Mouse (Mus musculus): ENCODE results near the gene Stab2. TPM values are rescaled to one million over a fixed set of nuclear protein-coding genes. Genes with fewer than 3 reads are reported as not detected.

Gene Stab2
- polyA plus RNA-seq, 1 experiment, result not detected

DNA sequence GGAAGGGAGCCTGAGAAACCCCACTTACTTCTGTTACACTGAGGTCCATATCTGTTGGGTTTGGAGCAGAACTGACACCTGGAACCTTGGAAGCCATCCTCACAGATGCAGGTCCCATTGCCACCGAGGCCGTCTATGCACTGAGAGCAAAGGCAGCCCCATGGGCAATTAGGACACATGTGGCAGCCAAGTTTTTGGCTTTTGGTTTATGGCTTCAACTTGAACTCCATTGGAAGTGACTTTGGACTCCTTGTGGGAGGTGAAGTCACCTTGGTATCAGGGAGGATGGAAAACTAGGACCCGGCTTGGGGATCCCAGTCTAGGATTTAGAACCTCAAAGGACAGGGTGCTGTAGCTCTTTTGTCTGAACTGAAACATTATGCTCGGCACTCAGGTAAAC is 67.2 kb downstream of the Stab2 start:
- Histone ChIP-seq H3K4me3 (ENCODE audit: insufficient read depth, low read depth, low read length) (no peak overlapping the region), H3K27ac (ENCODE audit: insufficient read depth, low read depth, low read length) (no peak overlapping the region), H3K4me1 (ENCODE audit: control insufficient read depth, insufficient read depth, low read length) (no peaks in the 10 kb centered on the region)
- WGBS, result 93% methylated on average over 4 of the region's 4 CpGs
- TF ChIP-seq CTCF (IDR thresholded peaks at IDR 0.05; ENCODE audit: insufficient read depth, low read depth, low read length) (no peak), POLR2A (IDR thresholded peaks at IDR 0.05; ENCODE audit: insufficient read depth, low read depth, low read length) (no peak)

DNA sequence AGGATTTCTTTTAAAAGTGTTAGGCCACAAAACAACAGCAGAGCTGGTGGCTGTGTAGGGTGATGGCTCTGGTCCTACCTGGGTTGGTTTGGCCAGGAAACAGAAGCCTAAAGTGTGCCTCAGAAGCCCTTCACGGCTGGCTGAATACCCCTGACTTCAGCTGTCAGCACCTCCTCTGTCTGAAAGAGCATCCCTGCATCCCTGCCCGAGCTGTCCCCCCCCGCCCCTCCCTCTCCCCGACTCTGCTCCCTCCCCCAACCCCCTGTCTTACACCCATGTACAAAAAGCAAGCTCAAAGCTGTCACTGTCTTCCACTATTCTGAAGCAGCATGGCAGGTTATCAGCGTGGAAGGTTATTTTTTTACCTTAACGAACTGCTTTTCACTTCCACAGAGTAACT is 73.4 kb downstream of the Stab2 start:
- Histone ChIP-seq H3K4me1 (ENCODE audit: control insufficient read depth, insufficient read depth, low read length) (peaks cover 8% of the 10 kb centered on the region; the same call in 1 of the 2 replicates), H3K27ac (ENCODE audit: insufficient read depth, low read depth, low read length) (no peak overlapping the region), H3K4me3 (ENCODE audit: insufficient read depth, low read depth, low read length) (no peak overlapping the region)
- TF ChIP-seq POLR2A (IDR thresholded peaks at IDR 0.05; ENCODE audit: insufficient read depth, low read depth, low read length) (no peak), CTCF (IDR thresholded peaks at IDR 0.05; ENCODE audit: insufficient read depth, low read depth, low read length) (no peak)
- 38% methylated on average over 6 of the region's 6 CpGs for WGBS

DNA sequence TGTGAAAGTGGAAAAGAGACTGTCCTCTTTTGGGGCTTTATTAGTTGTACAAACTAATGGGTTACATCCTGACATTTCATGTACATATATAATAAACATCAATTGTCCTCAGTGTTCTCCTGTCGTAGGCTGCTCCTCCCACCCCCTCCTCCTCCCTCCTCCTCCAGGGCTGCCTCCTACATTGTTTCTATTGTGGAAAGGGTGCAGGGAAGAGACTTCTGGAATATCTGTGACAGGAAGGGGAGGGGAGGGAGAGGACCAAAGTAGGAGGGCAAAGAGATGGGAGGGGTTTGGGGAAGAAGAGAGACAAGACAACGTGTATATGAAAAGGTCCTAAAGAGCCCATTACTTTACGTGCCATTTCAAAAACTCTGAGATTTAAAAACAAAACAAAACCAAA is 73.9 kb downstream of the Stab2 start:
- H3K4me1 ChIP-seq (ENCODE audit: control insufficient read depth, insufficient read depth, low read length), result peaks cover 8% of the 10 kb centered on the region; the same call in 1 of the 2 replicates
- no peak overlapping the region for H3K4me3 ChIP-seq (ENCODE audit: insufficient read depth, low read depth, low read length)
- 29% methylated on average over 3 of the region's 3 CpGs for WGBS
- TF ChIP-seq CTCF (IDR thresholded peaks at IDR 0.05; ENCODE audit: insufficient read depth, low read depth, low read length) (no peak), POLR2A (IDR thresholded peaks at IDR 0.05; ENCODE audit: insufficient read depth, low read depth, low read length) (no peak)
- H3K27ac ChIP-seq (ENCODE audit: insufficient read depth, low read depth, low read length), result no peak overlapping the region

DNA sequence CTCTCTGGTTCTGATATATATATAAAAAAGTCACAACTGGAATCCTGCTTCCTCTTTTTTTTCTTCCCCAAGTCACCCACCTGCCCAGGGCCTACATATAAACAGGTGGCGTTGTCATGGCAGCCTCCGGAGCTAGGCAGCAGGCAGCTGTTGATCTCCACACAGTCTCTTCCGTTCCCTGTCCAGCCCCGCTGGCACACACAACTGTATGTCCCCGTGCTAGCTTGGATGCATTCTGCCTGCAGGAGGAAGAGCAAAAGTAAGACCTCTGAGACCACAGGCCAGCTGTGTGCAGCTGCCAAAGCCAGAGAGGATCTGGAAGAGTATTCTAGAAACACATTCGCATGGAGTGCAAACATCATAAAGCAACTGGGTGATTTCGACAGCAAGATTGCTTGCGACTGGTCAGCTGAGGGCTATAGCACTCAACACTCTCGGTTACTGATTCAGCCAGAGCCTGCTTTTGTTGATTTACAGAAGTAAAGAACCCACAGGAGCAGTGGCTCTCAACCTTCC is 74.6 kb downstream of the Stab2 start:
- Histone ChIP-seq H3K4me3 (ENCODE audit: insufficient read depth, low read depth, low read length) (no peak overlapping the region), H3K4me1 (ENCODE audit: control insufficient read depth, insufficient read depth, low read length) (peaks cover 8% of the 10 kb centered on the region; the same call in 1 of the 2 replicates), H3K27ac (ENCODE audit: insufficient read depth, low read depth, low read length) (no peak overlapping the region)
- TF ChIP-seq CTCF (IDR thresholded peaks at IDR 0.05; ENCODE audit: insufficient read depth, low read depth, low read length), result no peak
- no peak for TF ChIP-seq POLR2A (IDR thresholded peaks at IDR 0.05; ENCODE audit: insufficient read depth, low read depth, low read length)
- WGBS, result 79% methylated on average over 9 of the region's 9 CpGs

DNA sequence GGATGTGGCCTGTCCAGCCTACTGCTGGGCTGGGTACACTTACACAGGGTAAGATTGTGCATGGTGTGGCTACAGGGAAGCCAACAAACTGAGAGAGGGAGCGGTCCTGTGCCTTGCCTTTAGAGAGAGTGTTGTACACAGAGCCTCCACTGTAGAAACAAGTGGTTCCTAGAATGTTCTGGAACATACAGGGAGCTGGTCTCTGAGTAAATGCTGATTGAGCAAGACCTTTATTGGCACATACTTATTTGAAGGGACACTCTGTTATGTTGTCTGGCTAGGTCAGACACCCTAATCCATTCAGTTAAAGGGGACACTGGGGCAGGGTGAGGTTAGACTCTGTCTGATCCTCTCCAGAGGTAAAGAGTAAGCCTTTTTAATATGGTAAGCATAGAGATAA is 84.2 kb downstream of the Stab2 start:
- Histone ChIP-seq H3K4me3 (ENCODE audit: insufficient read depth, low read depth, low read length) (no peak overlapping the region), H3K4me1 (ENCODE audit: control insufficient read depth, insufficient read depth, low read length) (no peaks in the 10 kb centered on the region), H3K27ac (ENCODE audit: insufficient read depth, low read depth, low read length) (no peak overlapping the region)
- 91% methylated on average over 1 of the region's 1 CpGs for WGBS
- TF ChIP-seq CTCF (IDR thresholded peaks at IDR 0.05; ENCODE audit: insufficient read depth, low read depth, low read length), result no peak
- TF ChIP-seq POLR2A (IDR thresholded peaks at IDR 0.05; ENCODE audit: insufficient read depth, low read depth, low read length), result no peak

DNA sequence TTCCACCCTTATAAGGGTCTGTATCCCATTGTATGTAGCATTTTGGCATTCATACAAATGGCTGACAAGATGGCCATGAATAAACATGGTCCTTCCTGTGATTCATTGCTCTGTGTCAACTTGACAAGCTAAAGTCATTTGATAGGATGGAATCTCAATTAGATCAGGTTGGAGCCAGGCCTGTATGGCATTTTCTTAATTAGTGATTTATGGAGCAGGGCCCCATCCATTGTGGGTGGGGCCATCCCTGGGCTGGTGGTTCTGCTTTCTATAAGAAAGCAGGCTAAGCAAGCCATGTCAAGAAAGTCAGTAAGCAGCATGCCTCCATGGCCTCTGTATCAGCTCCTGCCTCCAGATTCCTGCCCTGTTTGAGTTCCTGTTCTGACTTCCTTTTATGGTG is 92.2 kb downstream of the Stab2 start:
- TF ChIP-seq POLR2A (IDR thresholded peaks at IDR 0.05; ENCODE audit: insufficient read depth, low read depth, low read length) (no peak), CTCF (IDR thresholded peaks at IDR 0.05; ENCODE audit: insufficient read depth, low read depth, low read length) (no peak)
- Histone ChIP-seq H3K27ac (ENCODE audit: insufficient read depth, low read depth, low read length) (no peak overlapping the region), H3K4me1 (ENCODE audit: control insufficient read depth, insufficient read depth, low read length) (no peaks in the 10 kb centered on the region), H3K4me3 (ENCODE audit: insufficient read depth, low read depth, low read length) (no peak overlapping the region)

DNA sequence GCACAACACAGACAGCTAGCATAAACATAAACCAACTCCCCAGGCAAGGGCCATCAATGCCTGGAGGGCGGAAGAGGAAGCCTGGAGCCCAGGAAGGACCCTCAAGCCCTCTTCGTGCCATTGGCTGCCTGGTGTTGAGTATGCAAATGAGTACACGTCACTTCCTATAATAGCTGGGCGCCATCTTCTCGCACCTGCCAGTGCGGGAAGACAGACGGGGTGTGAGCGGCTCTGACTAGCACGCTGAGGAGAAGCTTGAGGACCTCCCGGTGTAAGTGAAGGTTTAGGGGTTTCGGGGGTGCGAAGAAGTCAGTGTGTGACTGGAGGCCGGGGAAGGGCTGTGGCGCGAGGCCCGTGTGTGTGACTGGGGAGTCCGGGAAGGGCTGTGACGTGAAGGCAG is 99.3 kb downstream of the Stab2 start:
- Histone ChIP-seq H3K4me1 (ENCODE audit: control insufficient read depth, insufficient read depth, low read length) (no peaks in the 10 kb centered on the region), H3K27ac (ENCODE audit: insufficient read depth, low read depth, low read length) (no peak overlapping the region), H3K4me3 (ENCODE audit: insufficient read depth, low read depth, low read length) (no peak overlapping the region)
- TF ChIP-seq POLR2A (IDR thresholded peaks at IDR 0.05; ENCODE audit: insufficient read depth, low read depth, low read length), result no peak
- TF ChIP-seq CTCF (IDR thresholded peaks at IDR 0.05; ENCODE audit: insufficient read depth, low read depth, low read length), result no peak
- 96% methylated on average over 18 of the region's 18 CpGs for WGBS

DNA sequence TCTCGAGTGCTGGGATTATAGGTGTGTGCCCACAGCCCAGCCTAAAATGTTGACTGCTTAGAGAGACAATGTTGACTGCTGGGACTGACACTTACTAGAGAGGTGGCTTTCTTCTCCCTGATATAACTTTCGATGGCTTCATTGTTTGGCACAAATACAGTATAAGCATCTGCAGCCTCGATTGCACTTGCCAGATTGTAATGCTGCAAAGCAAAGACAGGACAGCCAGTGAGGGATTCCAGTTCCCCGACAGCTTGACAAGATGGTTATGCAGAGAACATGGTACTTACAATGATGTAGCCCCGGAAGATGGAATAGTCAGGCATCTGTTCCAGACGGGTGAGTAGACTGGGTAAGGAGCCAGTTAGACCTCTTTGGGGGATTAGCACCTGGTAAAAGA is 100.8 kb downstream of the Stab2 start:
- WGBS, result 60% methylated on average over 6 of the region's 6 CpGs
- Histone ChIP-seq H3K4me3 (ENCODE audit: insufficient read depth, low read depth, low read length) (no peak overlapping the region), H3K27ac (ENCODE audit: insufficient read depth, low read depth, low read length) (no peak overlapping the region), H3K4me1 (ENCODE audit: control insufficient read depth, insufficient read depth, low read length) (no peaks in the 10 kb centered on the region)
- TF ChIP-seq POLR2A (IDR thresholded peaks at IDR 0.05; ENCODE audit: insufficient read depth, low read depth, low read length) (no peak), CTCF (IDR thresholded peaks at IDR 0.05; ENCODE audit: insufficient read depth, low read depth, low read length) (no peak)

DNA sequence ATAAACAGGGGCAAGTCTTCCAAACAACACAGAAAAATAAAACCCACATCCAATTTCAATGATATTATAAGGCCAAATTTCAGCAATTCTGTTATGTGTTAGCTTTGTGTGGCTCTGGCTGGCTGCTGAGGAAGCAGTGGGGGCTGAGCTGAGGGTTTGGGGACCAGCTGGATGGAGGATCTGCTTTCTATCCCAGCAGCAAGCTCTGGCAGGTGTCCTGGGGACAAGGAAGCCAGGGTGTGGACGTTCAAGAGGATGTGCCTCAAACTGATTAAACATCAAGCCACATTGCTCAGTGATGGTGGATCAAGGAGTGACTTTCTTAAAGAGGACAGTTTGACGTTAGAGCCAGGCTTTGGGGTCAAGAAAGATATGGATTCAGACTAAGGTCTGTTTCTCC is 112.3 kb downstream of the Stab2 start:
- H3K27ac ChIP-seq (ENCODE audit: insufficient read depth, low read depth, low read length), result no peak overlapping the region

DNA sequence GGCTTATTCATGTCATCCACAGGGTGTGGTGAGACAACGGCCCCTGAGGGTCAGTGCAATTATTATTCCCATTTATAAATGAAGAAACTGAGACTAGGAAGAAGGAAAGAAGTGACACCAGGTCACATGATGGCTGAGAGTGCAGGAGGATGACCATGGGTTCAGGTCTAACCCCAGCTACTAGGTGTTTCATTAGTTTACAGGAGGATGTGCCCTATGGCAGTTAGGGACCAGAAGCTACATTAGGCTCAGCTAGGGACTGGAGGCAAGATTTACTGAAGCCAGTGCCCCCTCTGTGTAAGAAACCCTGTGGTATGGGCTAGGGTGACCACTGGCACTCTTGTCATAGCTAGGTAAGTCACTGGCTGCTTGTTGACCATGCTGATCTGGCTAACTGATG is 116.8 kb downstream of the Stab2 start:
- H3K27ac ChIP-seq (ENCODE audit: insufficient read depth, low read depth, low read length), result no peak overlapping the region
- 80% methylated on average over 1 of the region's 1 CpGs for WGBS
- H3K4me1 ChIP-seq (ENCODE audit: control insufficient read depth, insufficient read depth, low read length), result 0 out of 2 replicates have a peak, but pooled peaks cover 2% of the 10 kb centered on the region
- no peak for TF ChIP-seq POLR2A (IDR thresholded peaks at IDR 0.05; ENCODE audit: insufficient read depth, low read depth, low read length)
- no peak for TF ChIP-seq CTCF (IDR thresholded peaks at IDR 0.05; ENCODE audit: insufficient read depth, low read depth, low read length)
- H3K4me3 ChIP-seq (ENCODE audit: insufficient read depth, low read depth, low read length), result no peak overlapping the region

More for the DNA sequence above, 112.3 kb downstream of the Stab2 start:
- TF ChIP-seq POLR2A (IDR thresholded peaks at IDR 0.05; ENCODE audit: insufficient read depth, low read depth, low read length) (no peak), CTCF (IDR thresholded peaks at IDR 0.05; ENCODE audit: insufficient read depth, low read depth, low read length) (no peak)
- no peak overlapping the region for H3K4me3 ChIP-seq (ENCODE audit: insufficient read depth, low read depth, low read length)
- 0 out of 2 replicates have a peak, but pooled peaks cover 2% of the 10 kb centered on the region for H3K4me1 ChIP-seq (ENCODE audit: control insufficient read depth, insufficient read depth, low read length)
- WGBS, result 81% methylated on average over 2 of the region's 2 CpGs

All from olfactory bulb, adult 2 months (tissue).